Mouse (Mus musculus) lung, adult 2 months (tissue): Measurements from ENCODE around the gene Cbarp. TPM values are rescaled to one million over a fixed set of nuclear protein-coding genes. Genes with fewer than 3 reads are reported as not detected.
"Not testable (repeated sequence)": the region's sequence is repeated elsewhere in the genome, so short reads cannot be mapped to it uniquely, and the experiment has no call there.

Experiments used
- DNase-seq: peaks from one replicate; pipeline ENCODE4 v3.0.0; 2022
- H3K4me1 ChIP-seq: fragments of 200-500 bp; 2 replicates; pipeline ENCODE4 v1.6.1; 2011; ENCODE audit warnings: low read length; ENCODE audit not compliant: control insufficient read depth, insufficient read depth
- H3K4me3 ChIP-seq: fragments of 200-500 bp; replicated peaks from 2 replicates; pipeline ENCODE3; 2011; ENCODE audit warnings: low read depth, mild to moderate bottlenecking, control low read depth, low read length; ENCODE audit errors: extremely low read depth
- CTCF ChIP-seq: fragments of 200-500 bp; IDR thresholded peaks from 2 replicates; pipeline ENCODE4 v1.5.1; 2011; ENCODE audit warnings: mild to moderate bottlenecking, low read length, control low read depth; ENCODE audit not compliant: insufficient read depth
- POLR2A ChIP-seq: fragments of 200-500 bp; IDR thresholded peaks from 2 replicates; pipeline ENCODE4 v1.6.1; 2011; ENCODE audit warnings: low read depth, mild to moderate bottlenecking, control low read depth, low read length, borderline replicate concordance; ENCODE audit errors: extremely low read depth
- WGBS: fragments of 180-500 bp; shearing (Covaris S2); methylation state at CpG from one replicate; pipeline ENCODE4 v1.1.7; 2018; 5-methylcytosine and 5-hydroxymethylcytosine counted together
- polyA plus RNA-seq: library from polyadenylated mRNA; depleted of rRNA; stranded (reverse); fragments of >200 nt; gene quantifications from 2 replicates; pipeline ENCODE4 v1.2.3, GENCODE M21; 2012

The Cbarp gene
- polyA plus RNA-seq, 1 experiment: 29.9 TPM

DNA sequence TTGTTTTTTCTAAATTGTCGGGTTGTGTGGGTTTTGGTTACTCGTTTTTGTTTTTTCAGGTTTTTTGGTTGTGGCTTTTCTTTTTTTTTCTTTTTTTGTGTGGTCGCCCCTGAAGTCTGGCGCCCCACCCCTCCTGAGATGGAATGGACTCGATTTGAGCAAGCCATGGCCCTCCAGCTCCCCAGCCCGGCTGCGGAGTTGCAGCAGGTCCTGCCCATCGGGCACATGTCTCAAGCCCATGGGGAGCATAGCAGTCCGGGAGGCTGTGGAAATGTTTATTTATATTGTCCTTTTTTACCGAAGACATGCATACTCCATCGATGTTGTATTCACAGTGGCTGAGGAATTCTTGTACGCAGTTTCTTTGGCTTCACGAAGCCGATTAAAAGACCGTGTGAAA lies 30.6 kb upstream of the Cbarp start:
- no peak for TF ChIP-seq CTCF
- no peak for TF ChIP-seq POLR2A
- H3K4me1 ChIP-seq: peaks cover 10% of the 10 kb centered on the region
- 78% methylated on average over 15 of the region's 15 CpGs for WGBS
- DNase-seq: no peak
- H3K4me3 ChIP-seq: no peak overlapping the region

DNA sequence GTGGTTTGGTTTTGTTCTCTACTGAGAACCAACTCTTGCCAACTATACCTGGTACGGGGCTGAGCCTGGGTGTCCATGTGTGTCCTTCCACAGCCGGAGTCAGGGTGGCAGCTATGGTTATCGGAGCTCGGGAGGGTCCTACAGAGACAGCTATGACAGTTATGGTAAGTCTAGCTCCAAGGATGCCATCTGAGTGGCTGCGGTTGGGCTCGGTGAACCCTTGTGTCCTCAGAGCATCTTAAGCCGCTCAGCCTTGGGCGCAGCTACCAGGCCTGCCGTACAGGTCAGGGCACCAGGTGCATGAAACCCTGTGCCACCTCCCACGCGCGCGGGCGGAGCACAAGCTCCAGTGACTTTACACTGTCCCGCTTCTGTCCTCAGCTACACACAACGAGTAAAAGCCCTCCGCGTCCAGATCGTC lies 30.0 kb upstream of the Cbarp start:
- H3K4me3 ChIP-seq: no peak overlapping the region
- WGBS: 94% methylated on average over 19 of the region's 19 CpGs
- H3K4me1 ChIP-seq: peaks cover 10% of the 10 kb centered on the region
- DNase-seq: no peak
- TF ChIP-seq CTCF: no peak

DNA sequence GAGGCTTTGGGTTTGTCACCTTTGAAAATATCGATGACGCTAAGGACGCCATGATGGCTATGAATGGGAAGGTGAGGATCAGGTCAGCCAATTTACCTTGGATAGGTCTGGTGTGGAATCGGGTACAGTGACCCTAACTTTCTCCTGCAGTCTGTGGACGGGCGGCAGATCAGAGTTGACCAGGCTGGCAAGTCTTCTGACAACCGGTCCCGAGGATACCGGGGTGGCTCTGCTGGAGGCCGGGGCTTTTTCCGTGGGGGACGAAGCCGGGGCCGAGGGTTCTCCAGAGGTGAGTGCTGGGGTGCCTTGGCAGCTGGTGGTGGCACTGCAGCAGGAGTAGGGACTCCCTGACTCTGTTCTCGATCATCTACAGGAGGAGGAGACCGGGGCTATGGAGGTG lies 29.4 kb upstream of the Cbarp start:
- H3K4me1 ChIP-seq: peaks cover 10% of the 10 kb centered on the region
- no peak for TF ChIP-seq POLR2A
- no peak for TF ChIP-seq CTCF
- WGBS: 93% methylated on average over 16 of the region's 16 CpGs
- no peak for DNase-seq
- H3K4me3 ChIP-seq: no peak overlapping the region

DNA sequence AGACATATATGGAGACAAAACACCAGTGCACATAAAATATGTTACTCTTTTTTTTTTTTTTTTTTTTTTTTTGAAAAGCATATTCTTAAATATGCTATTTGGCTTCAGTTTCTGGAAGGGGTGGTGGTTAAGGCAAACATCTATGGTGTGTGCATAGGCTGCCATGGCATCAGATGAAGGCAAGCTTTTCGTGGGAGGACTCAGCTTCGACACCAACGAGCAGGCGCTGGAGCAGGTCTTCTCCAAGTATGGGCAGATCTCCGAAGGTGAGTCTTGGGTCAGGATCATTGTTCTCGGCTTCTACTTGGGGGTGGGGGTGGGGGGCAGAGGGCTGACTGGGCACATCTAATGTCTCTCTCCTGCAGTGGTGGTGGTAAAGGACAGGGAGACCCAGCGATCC lies 29.0 kb upstream of the Cbarp start:
- Histone ChIP-seq H3K4me3 (no peak overlapping the region), H3K4me1 (peaks cover 10% of the 10 kb centered on the region)
- TF ChIP-seq POLR2A (no peak), CTCF (no peak)
- no peak for DNase-seq
- 90% methylated on average over 7 of the region's 7 CpGs for WGBS

DNA sequence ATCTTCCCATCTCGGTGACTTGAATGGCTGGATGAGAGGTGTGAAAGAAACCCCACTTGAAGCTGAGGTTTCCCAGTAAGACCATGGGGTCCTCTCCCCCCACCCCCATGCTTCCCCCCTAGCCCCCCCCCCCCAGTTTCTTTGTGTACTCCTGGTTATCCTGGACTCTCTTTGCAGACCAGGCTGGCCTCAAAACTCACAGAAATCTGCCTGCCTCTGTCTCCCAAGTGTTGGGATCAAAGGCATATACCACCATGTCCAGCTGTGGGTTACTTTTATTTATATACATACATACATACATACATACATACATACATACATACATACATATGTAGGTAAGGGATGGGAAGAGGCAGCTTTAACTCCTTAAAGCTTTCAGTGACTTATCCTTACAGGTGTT lies 28.4 kb upstream of the Cbarp start:
- Histone ChIP-seq H3K4me1 (peaks cover 13% of the 10 kb centered on the region), H3K4me3 (no peak overlapping the region)
- TF ChIP-seq CTCF: no peak
- TF ChIP-seq POLR2A: no peak
- 31% methylated on average over 1 of the region's 1 CpGs for WGBS
- no peak for DNase-seq

DNA sequence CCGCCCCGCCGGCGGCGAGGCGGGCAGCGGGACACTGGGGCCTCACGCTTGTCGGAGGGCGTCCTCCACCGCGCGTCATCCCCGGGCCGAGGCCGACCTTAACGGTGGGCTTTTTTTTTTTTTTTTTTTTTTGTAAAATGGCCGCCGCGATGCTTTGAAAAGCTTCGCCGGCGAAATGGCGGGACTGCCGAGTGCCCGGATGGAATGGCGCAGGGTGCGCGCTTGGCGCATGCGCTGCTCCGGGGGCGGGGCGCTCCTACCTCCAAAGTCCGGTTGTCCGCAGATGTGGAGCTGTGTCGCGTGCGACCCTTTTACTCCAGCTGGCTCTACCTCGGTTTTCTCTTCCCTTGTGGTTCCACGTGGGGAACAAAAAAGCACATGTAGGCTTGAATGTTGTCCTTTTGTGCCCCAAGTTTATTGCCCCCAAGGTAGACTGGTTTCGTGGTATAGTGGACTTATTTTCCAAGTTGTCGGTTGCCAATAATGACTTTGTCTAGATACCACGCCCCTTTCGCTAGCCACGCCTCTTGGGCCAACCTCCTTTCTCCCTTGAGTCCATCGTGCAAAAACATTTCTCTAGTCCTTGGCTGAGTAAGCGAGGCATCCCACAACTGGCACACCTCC lies 27.5 kb upstream of the Cbarp start:
- peak; percentile 94 for DNase-seq
- Histone ChIP-seq H3K4me3 (peak overlapping the region; percentile 93), H3K4me1 (peaks cover 15% of the 10 kb centered on the region)
- WGBS: under 1% methylated on average over 48 of the region's 48 CpGs
- TF ChIP-seq CTCF (no peak), POLR2A (no peak; the same call in 1 of the 2 replicates)

DNA sequence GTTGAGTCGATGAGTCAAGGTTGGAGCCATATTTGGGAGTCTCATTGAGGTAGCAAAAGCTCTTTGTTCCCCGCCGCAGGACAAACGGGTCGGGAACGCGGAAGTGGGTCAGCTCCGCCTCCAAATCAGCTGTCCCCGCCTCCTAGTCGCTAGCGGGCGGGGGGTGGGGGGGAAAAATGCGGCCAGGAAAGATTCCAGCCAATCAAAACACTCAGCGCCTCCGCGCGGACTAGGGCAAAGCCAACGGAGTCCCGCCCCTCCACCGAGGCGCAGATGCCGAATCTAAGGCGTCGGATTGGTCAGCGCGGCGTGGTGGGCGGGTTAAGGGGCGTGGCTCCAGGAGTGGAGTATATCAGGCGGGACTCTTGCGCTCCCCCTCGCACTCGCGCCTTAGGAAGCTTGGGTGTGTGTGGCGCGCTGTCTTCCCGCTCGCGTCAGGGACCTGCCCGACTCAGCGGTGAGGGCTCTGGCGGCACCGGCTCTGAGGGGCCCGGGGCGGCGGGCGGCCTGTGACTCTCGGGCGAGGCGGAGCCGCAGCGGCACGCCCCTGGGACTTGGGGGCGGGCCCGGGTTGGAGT lies 26.9 kb upstream of the Cbarp start:
- DNase-seq: peak; percentile 99
- peaks cover 18% of the 10 kb centered on the region for H3K4me1 ChIP-seq
- TF ChIP-seq POLR2A (peak; percentile 100), CTCF (no peak)
- H3K4me3 ChIP-seq: peak overlapping the region; percentile 93
- under 1% methylated on average over 55 of the region's 55 CpGs for WGBS

DNA sequence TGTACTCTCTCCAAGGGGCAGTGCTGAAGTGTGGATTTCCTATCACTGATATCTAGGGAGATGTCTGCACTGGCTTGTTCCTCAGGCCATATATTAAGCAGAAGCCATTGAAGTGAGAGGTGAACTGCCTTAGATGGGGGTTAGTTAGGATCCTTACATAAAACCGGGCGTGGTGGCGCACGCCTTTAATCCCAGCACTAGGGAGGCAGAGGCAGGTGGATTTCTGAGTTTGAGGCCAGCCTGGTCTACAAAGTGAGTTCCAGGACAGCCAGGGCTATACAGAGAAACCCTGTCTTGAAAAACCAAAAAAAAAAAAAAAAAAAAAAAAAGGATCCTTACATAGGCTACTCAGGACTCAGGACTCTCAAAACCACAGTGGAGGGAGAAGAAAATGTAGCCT lies 25.5 kb upstream of the Cbarp start:
- 91% methylated on average over 4 of the region's 4 CpGs for WGBS
- H3K4me3 ChIP-seq, DNase-seq: not testable (repeated sequence)
- peaks cover 19% of the 10 kb centered on the region for H3K4me1 ChIP-seq

DNA sequence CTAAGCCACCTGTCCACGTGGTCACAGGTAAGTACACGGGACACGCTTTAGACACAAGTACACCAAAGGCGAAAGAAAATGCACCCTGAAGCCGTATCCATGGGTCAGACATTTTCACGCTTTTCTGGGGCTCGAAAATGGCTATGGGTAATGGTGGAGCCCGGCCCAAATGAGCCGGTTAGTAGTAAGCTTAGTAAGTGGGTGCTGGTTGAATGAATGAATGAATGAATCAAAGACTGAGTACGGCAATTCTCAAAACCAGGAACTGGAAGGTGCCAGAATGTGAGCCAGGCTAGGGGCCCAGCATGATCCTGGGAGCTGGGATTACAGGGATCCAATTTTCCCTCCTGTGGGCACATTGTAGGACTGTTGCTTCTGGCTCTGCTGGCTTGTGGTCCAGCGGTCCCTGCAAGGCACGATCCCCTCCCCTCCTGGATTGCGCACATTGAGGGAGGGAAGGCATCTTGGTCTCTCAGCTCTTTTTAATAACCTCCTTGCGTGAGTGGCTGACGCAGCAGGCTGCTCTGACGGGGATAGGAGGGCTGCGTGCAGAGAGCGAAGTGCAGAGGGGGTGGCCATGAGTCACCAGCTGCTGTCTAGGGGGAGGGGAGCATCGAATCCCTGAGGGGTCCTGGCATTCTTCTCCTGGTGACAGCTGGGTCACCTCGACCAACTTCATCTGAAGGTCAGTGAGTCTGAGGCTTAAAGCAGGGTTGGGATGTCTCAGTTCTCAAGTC lies 24.9 kb upstream of the Cbarp start, which contains the start of gene Cirbp:
Cirbp (plus strand) TSS at position 594 of the 737 bp plus-strand sequence.
- TF ChIP-seq CTCF: no peak
- no peak for TF ChIP-seq POLR2A
- Histone ChIP-seq H3K4me3 (peak within 1 kb of the TSS; percentile 48), H3K4me1 (peaks cover 22% of the 10 kb centered on the region)
- no peak for DNase-seq
- 28% methylated on average over 20 of the region's 20 CpGs for WGBS

DNA sequence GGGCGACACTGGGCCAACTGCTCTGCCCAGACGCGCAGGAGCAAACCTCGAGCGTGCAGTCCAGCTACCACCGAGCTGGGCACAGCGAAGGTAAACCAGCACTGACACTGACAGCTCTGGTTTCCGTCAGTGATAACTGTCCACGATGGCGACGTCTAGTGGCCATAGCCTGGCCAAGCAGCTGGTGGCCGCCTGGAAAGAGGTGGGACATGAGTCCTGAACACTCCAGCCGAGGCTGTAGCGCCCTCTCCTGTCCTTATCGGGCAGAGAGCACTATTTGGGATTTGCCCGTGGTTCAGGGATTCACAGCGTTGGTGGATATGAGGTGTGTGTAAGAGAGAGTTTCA lies 24.3 kb upstream of the Cbarp start:
- TF ChIP-seq CTCF (peak; percentile 99), POLR2A (peak; percentile 98)
- peak; percentile 95 for DNase-seq
- H3K4me1 ChIP-seq: peaks cover 28% of the 10 kb centered on the region
- under 1% methylated on average over 17 of the region's 17 CpGs for WGBS
- H3K4me3 ChIP-seq: peak overlapping the region; percentile 48
